33 mouse cellular contexts compared by ENCODE assay signal in genomic region chr8:3191006-3191405, GRCm38 (mm10).
"Had no signal": no experiment of that assay in that cellular context is flagged by ENCODE, and none has a peak within 500 bp of the region (broad histone marks: within the 10 kb centered on the region; RNA-seq: fewer than 3 reads in every experiment).

No protein-coding gene starts in this region.

- H3K27ac ChIP-seq: limb, embryonic 10.5 days; limb, embryonic 12.5 days; limb, embryonic 13.5 days; limb, embryonic 15.5 days; liver, embryonic 12.5 days; liver, embryonic 13.5 days; liver, embryonic 14.5 days; liver, embryonic 15.5 days; lung, embryonic 15.5 days; macrophage; midbrain, embryonic 10.5 days; midbrain, embryonic 12.5 days; midbrain, embryonic 13.5 days; midbrain, embryonic 15.5 days; neural tube, embryonic 12.5 days; neural tube, embryonic 13.5 days had no signal

- H3K27me3 ChIP-seq: limb, embryonic 12.5 days; limb, embryonic 13.5 days; limb, embryonic 15.5 days; liver, embryonic 12.5 days; liver, embryonic 13.5 days; liver, embryonic 15.5 days; lung, embryonic 15.5 days; megakaryocyte, embryonic 14.5 days; midbrain, embryonic 12.5 days; midbrain, embryonic 13.5 days; midbrain, embryonic 15.5 days; neural tube, embryonic 12.5 days; neural tube, embryonic 13.5 days had no signal

- H3K9me3 ChIP-seq: limb, embryonic 15.5 days; liver, embryonic 13.5 days; liver, embryonic 15.5 days; lung, embryonic 15.5 days; midbrain, embryonic 12.5 days; midbrain, embryonic 13.5 days; midbrain, embryonic 15.5 days had no signal

- H3K4me3 ChIP-seq: limb, embryonic 10.5 days; limb, embryonic 12.5 days; limb, embryonic 13.5 days; limb, embryonic 15.5 days; liver, embryonic 12.5 days; liver, embryonic 13.5 days; liver, embryonic 15.5 days; lung, embryonic 15.5 days; megakaryocyte, embryonic 14.5 days; midbrain, embryonic 10.5 days; midbrain, embryonic 12.5 days; midbrain, embryonic 13.5 days; midbrain, embryonic 15.5 days; myocyte; neural tube, embryonic 12.5 days; neural tube, embryonic 13.5 days had no signal

- H3K4me2 ChIP-seq: limb, embryonic 12.5 days; limb, embryonic 13.5 days; limb, embryonic 15.5 days; liver, embryonic 11.5 days; liver, embryonic 12.5 days; liver, embryonic 13.5 days; liver, embryonic 15.5 days; lung, embryonic 14.5 days; lung, embryonic 15.5 days; midbrain, embryonic 11.5 days; midbrain, embryonic 12.5 days; midbrain, embryonic 13.5 days; midbrain, embryonic 15.5 days; neural tube, embryonic 12.5 days; neural tube, embryonic 13.5 days had no signal

- DNase-seq: left cerebral cortex, postnatal 4 days; liver; liver, embryonic 13.5 days; liver, postnatal 0 days; lung, adult 18-20 months; lung, adult 2 months; lung, embryonic 14.5 days; lung, postnatal 10 days; lung, postnatal 14 days; lung, postnatal 36 days; lung, postnatal 4 days; midbrain, embryonic 14.5 days had no signal

- H3K4me1 ChIP-seq: limb, embryonic 10.5 days; limb, embryonic 12.5 days; limb, embryonic 13.5 days; limb, embryonic 15.5 days; liver, embryonic 12.5 days; liver, embryonic 13.5 days; liver, embryonic 15.5 days; lung, embryonic 15.5 days; midbrain, embryonic 10.5 days; midbrain, embryonic 12.5 days; midbrain, embryonic 13.5 days; midbrain, embryonic 15.5 days; neural tube, embryonic 12.5 days; neural tube, embryonic 13.5 days had no signal

- H3K9ac ChIP-seq: limb, embryonic 12.5 days; limb, embryonic 13.5 days; limb, embryonic 15.5 days; liver, embryonic 12.5 days; liver, embryonic 13.5 days; liver, embryonic 14.5 days; liver, embryonic 15.5 days; liver, postnatal 0 days; lung, embryonic 14.5 days; lung, embryonic 15.5 days; midbrain, embryonic 12.5 days; midbrain, embryonic 13.5 days; midbrain, embryonic 15.5 days; neural tube, embryonic 12.5 days; neural tube, embryonic 13.5 days had no signal

- ATAC-seq: liver, embryonic 12.5 days; liver, postnatal 0 days; lung, postnatal 0 days; midbrain, embryonic 13.5 days; midbrain, embryonic 16.5 days had no signal
